Mouse (Mus musculus) lung, embryonic 16.5 days (tissue): ENCODE results near the gene Arhgef28. TPM values are rescaled to one million over a fixed set of nuclear protein-coding genes. Genes with fewer than 3 reads are reported as not detected.

Source experiments
- ATAC-seq: fragments of 200-750 bp; cut with Nextera tagmentation; 2 replicates; pipeline ENCODE4 v1.8.0; 2017; ENCODE audit warnings: low read depth, mild to moderate bottlenecking, moderate library complexity
- H3K27ac ChIP-seq: fragments of 300-500 bp; sonication (generic); 2 replicates; pipeline ENCODE4 v1.5.1; 2014; ENCODE audit warnings: mild to moderate bottlenecking, control low read depth, low read length
- H3K27me3 ChIP-seq: fragments of 300-500 bp; sonication (generic); 2 replicates; pipeline ENCODE4 v1.6.1; 2014; ENCODE audit warnings: low read depth, low read length, mixed read lengths; ENCODE audit not compliant: control insufficient read depth, insufficient read depth
- H3K36me3 ChIP-seq: fragments of 300-500 bp; sonication (generic); 2 replicates; pipeline ENCODE4 v1.6.1; 2014; ENCODE audit warnings: low read length; ENCODE audit not compliant: control insufficient read depth, insufficient read depth
- H3K4me1 ChIP-seq: fragments of 300-500 bp; sonication (generic); replicated peaks from 2 replicates; pipeline ENCODE4 v1.6.1; 2014; ENCODE audit warnings: low read length, mixed read lengths; ENCODE audit not compliant: control insufficient read depth, insufficient read depth
- H3K4me2 ChIP-seq: fragments of 300-500 bp; sonication (generic); 2 replicates; pipeline ENCODE4 v1.6.1; 2014; ENCODE audit warnings: low read depth, low read length, control low read depth
- H3K4me3 ChIP-seq: fragments of 300-500 bp; sonication (generic); 2 replicates; pipeline ENCODE4 v1.5.1; 2014; ENCODE audit warnings: mild to moderate bottlenecking, low read length, control low read depth
- H3K9ac ChIP-seq: fragments of 300-500 bp; sonication (generic); 2 replicates; pipeline ENCODE4 v1.6.1; 2014; ENCODE audit warnings: low read length, control low read depth
- H3K9me3 ChIP-seq: fragments of 300-500 bp; sonication (generic); 2 replicates; pipeline ENCODE4 v1.6.1; 2016; ENCODE audit warnings: low read length; ENCODE audit not compliant: control insufficient read depth
- WGBS: fragments of 180-500 bp; shearing (Covaris S2); extraction: QIAGEN DNeasy Blood & Tissue Kit; methylation state at CpG from one replicate; pipeline ENCODE4 v1.1.7; 2014; 5-methylcytosine and 5-hydroxymethylcytosine counted together
- polyA plus RNA-seq: library from polyadenylated mRNA; unstranded; fragments of >200 nt; fragmentation: Nextera tagmentation; extraction: Ambion mirVana; gene quantifications from 2 replicates; pipeline ENCODE4 v1.2.1, GENCODE M21; 2015

The Arhgef28 gene
- polyA plus RNA-seq, 1 experiment from 2014 or later: 21.7 TPM

GRCm38 (mm10) chr13:98009070-98009469 lies 197.2 kb downstream of the Arhgef28 start:
- H3K4me3 ChIP-seq: no peak overlapping the region
- H3K36me3 ChIP-seq: no peaks in the 10 kb centered on the region
- ATAC-seq: no peak
- H3K27me3 ChIP-seq: no peaks in the 10 kb centered on the region
- no peak overlapping the region for H3K4me2 ChIP-seq
- H3K4me1 ChIP-seq: peaks cover 8% of the 10 kb centered on the region; the same call in 1 of the 2 replicates
- H3K27ac ChIP-seq: no peak overlapping the region
- WGBS: 38% methylated on average over 4 of the region's 4 CpGs
- H3K9ac ChIP-seq: no peak overlapping the region
- no peaks in the 10 kb centered on the region for H3K9me3 ChIP-seq

GRCm38 (mm10) chr13:98008588-98008987 lies 197.7 kb downstream of the Arhgef28 start:
- WGBS: 56% methylated on average over 10 of the region's 10 CpGs
- Histone ChIP-seq H3K27me3 (no peaks in the 10 kb centered on the region), H3K9me3 (no peaks in the 10 kb centered on the region), H3K4me3 (no peak overlapping the region), H3K27ac (no peak overlapping the region), H3K4me1 (peaks cover 8% of the 10 kb centered on the region; the same call in 1 of the 2 replicates), H3K4me2 (no peak overlapping the region), H3K36me3 (no peaks in the 10 kb centered on the region), H3K9ac (no peak overlapping the region)
- ATAC-seq: peak; percentile 76

- no peak overlapping the region for H3K4me2 ChIP-seq
- ATAC-seq: no peak
- H3K9me3 ChIP-seq: no peaks in the 10 kb centered on the region
- peaks cover 17% of the 10 kb centered on the region for H3K4me1 ChIP-seq
- H3K4me3 ChIP-seq: no peak overlapping the region
- H3K27me3 ChIP-seq: no peaks in the 10 kb centered on the region
- H3K27ac ChIP-seq: no peak overlapping the region
- no peaks in the 10 kb centered on the region for H3K36me3 ChIP-seq
- no peak overlapping the region for H3K9ac ChIP-seq
- 59% methylated on average over 5 of the region's 5 CpGs for WGBS
Measured at GRCm38 (mm10) chr13:98005611-98006218, 200.5 kb downstream of the Arhgef28 start.

GRCm38 (mm10) chr13:98004647-98005414 lies 201.4 kb downstream of the Arhgef28 start:
- Histone ChIP-seq H3K27ac (no peak overlapping the region), H3K36me3 (no peaks in the 10 kb centered on the region), H3K4me3 (no peak overlapping the region), H3K27me3 (no peaks in the 10 kb centered on the region), H3K9ac (no peak overlapping the region), H3K4me2 (no peak overlapping the region), H3K9me3 (no peaks in the 10 kb centered on the region), H3K4me1 (peaks cover 17% of the 10 kb centered on the region)
- WGBS: 52% methylated on average over 2 of the region's 2 CpGs
- ATAC-seq: no peak

- no peak for ATAC-seq
- H3K36me3 ChIP-seq: no peaks in the 10 kb centered on the region
- no peak overlapping the region for H3K27ac ChIP-seq
- H3K4me1 ChIP-seq: peaks cover 17% of the 10 kb centered on the region
- no peak overlapping the region for H3K4me2 ChIP-seq
- whole genome bisulfite sequencing: 48% methylated on average over 7 of the region's 7 CpGs
- H3K9ac ChIP-seq: no peak overlapping the region
- H3K4me3 ChIP-seq: no peak overlapping the region
- no peaks in the 10 kb centered on the region for H3K9me3 ChIP-seq
- no peaks in the 10 kb centered on the region for H3K27me3 ChIP-seq
Measured at GRCm38 (mm10) chr13:98003690-98004089, 202.5 kb downstream of the Arhgef28 start.

GRCm38 (mm10) chr13:98002598-98002997 lies 203.6 kb downstream of the Arhgef28 start:
- peak; percentile 10 for ATAC-seq
- Histone ChIP-seq H3K9me3 (no peaks in the 10 kb centered on the region), H3K27ac (no peak overlapping the region), H3K36me3 (no peaks in the 10 kb centered on the region), H3K4me2 (no peak overlapping the region), H3K27me3 (no peaks in the 10 kb centered on the region), H3K4me3 (no peak overlapping the region), H3K4me1 (peaks cover 17% of the 10 kb centered on the region), H3K9ac (no peak overlapping the region)
- 66% methylated on average over 5 of the region's 5 CpGs for WGBS

GRCm38 (mm10) chr13:98002121-98002520 lies 204.1 kb downstream of the Arhgef28 start:
- ATAC-seq: peak; percentile 89
- Histone ChIP-seq H3K9ac (no peak overlapping the region), H3K27me3 (no peaks in the 10 kb centered on the region), H3K4me1 (peaks cover 17% of the 10 kb centered on the region), H3K27ac (peak overlapping the region; percentile 29; the same call in 1 of the 2 replicates), H3K36me3 (no peaks in the 10 kb centered on the region), H3K4me3 (no peak overlapping the region), H3K9me3 (no peaks in the 10 kb centered on the region), H3K4me2 (no peak overlapping the region)
- 13% methylated on average over 2 of the region's 2 CpGs for WGBS

GRCm38 (mm10) chr13:98001719-98002118 lies 204.5 kb downstream of the Arhgef28 start:
- peak; percentile 49 for ATAC-seq
- Histone ChIP-seq H3K4me1 (peaks cover 17% of the 10 kb centered on the region), H3K4me3 (no peak overlapping the region), H3K9me3 (no peaks in the 10 kb centered on the region), H3K36me3 (no peaks in the 10 kb centered on the region), H3K4me2 (no peak overlapping the region), H3K27ac (peak overlapping the region; percentile 29; the same call in 1 of the 2 replicates), H3K9ac (no peak overlapping the region), H3K27me3 (no peaks in the 10 kb centered on the region)
- WGBS: 54% methylated on average over 11 of the region's 11 CpGs

- no peak overlapping the region for H3K9ac ChIP-seq
- no peaks in the 10 kb centered on the region for H3K36me3 ChIP-seq
- H3K9me3 ChIP-seq: no peaks in the 10 kb centered on the region
- H3K27me3 ChIP-seq: no peaks in the 10 kb centered on the region
- H3K27ac ChIP-seq: no peak overlapping the region
- peaks cover 16% of the 10 kb centered on the region for H3K4me1 ChIP-seq
- no peak for ATAC-seq
- no peak overlapping the region for H3K4me2 ChIP-seq
- 84% methylated on average over 9 of the region's 9 CpGs for WGBS
- no peak overlapping the region for H3K4me3 ChIP-seq
Measured at GRCm38 (mm10) chr13:98000841-98001240, 205.4 kb downstream of the Arhgef28 start.
